Mouse (Mus musculus) limb, embryonic 10.5 days (tissue): Measurements from ENCODE around the gene Ppp1r1b. TPM values are rescaled to one million over a fixed set of nuclear protein-coding genes. Genes with fewer than 3 reads are reported as not detected.

Experiments
- DNase-seq: peaks from one replicate; pipeline ENCODE4 v3.0.0-alpha.2; 2017; ENCODE audit warnings: low spot score
- H3K27ac ChIP-seq: fragments of 300-500 bp; sonication (generic); 2 replicates; pipeline ENCODE4 v1.5.1; 2016; ENCODE audit warnings: mild to moderate bottlenecking
- H3K27me3 ChIP-seq: fragments of 300-500 bp; sonication (generic); 2 replicates; pipeline ENCODE4 v1.6.1; 2016; ENCODE audit warnings: low read depth, mild to moderate bottlenecking; ENCODE audit not compliant: poor library complexity, severe bottlenecking
- H3K36me3 ChIP-seq: fragments of 300-500 bp; sonication (generic); 2 replicates; pipeline ENCODE4 v1.6.1; 2016; ENCODE audit warnings: mild to moderate bottlenecking, moderate library complexity
- H3K4me1 ChIP-seq: fragments of 300-500 bp; sonication (generic); 2 replicates; pipeline ENCODE4 v1.6.1; 2016
- H3K4me3 ChIP-seq: fragments of 300-500 bp; sonication (generic); 2 replicates; pipeline ENCODE4 v1.5.1; 2016; ENCODE audit warnings: mild to moderate bottlenecking, moderate library complexity
- H3K9me3 ChIP-seq: fragments of 300-500 bp; sonication (generic); replicated peaks from 2 replicates; pipeline ENCODE4 v1.6.1; 2016; ENCODE audit warnings: mild to moderate bottlenecking
- WGBS: fragments of 180-500 bp; shearing (Covaris S2); methylation state at CpG from one replicate; pipeline ENCODE4 v1.1.7; 2016; 5-methylcytosine and 5-hydroxymethylcytosine counted together
- polyA plus RNA-seq: library from polyadenylated mRNA; unstranded; fragments of >200 nt; fragmentation: Nextera tagmentation; extraction: Ambion mirVana; gene quantifications from 2 replicates; pipeline ENCODE4 v1.2.1, GENCODE M21; 2016

Gene Ppp1r1b
- polyA plus RNA-seq, 1 experiment from 2014 or later: 0.13 TPM

DNA sequence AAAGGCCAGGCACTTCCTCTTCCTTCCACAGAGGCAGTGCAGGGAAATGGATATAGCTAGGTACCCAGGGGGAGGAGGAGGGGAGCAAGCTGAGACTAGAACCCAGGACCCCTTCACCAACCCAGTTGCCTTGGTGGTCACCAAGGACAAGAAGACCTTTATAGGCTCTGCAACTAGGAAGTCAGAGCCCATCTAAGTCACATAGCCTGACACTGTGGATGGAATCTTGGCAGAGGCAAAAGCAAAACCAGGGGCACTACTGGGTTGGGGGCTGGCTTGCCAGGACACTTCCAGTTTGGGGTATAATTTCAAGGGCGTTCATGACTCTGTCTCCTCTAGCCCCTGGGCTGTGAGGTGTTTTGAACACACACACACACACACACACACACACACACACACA lies 16.8 kb upstream of the Ppp1r1b start:
- Histone ChIP-seq H3K36me3 (no peaks in the 10 kb centered on the region), H3K4me3 (no peak overlapping the region), H3K27me3 (peaks cover 100% of the 10 kb centered on the region), H3K9me3 (no peaks in the 10 kb centered on the region), H3K27ac (no peak overlapping the region), H3K4me1 (peaks cover 32% of the 10 kb centered on the region)
- WGBS: 76% methylated on average over 1 of the region's 1 CpGs
- DNase-seq: no peak

DNA sequence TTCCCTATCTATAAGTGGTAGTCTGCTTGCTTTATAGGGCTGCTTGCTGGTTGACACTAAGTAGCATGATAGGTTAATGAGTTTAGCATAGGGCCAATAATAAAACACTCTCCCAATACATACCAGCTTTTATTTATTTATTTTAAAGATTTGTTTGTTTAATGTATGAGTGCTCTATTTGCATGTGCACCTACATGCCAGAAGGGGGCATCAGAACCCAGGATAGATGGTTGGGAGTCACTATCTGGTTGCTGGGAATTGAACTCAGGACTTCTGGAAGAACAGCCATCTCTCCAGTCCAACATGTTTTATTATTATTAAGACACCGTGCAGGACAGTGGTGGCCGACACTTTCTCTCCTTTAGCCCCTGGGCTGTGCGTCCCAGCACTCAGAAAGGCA lies 16.0 kb upstream of the Ppp1r1b start:
- 87% methylated on average over 3 of the region's 3 CpGs for WGBS
- Histone ChIP-seq H3K36me3 (no peaks in the 10 kb centered on the region), H3K4me1 (peaks cover 26% of the 10 kb centered on the region), H3K9me3 (no peaks in the 10 kb centered on the region), H3K27ac (no peak overlapping the region), H3K27me3 (peaks cover 100% of the 10 kb centered on the region), H3K4me3 (no peak overlapping the region)
- no peak for DNase-seq

- no peak overlapping the region for H3K4me3 ChIP-seq
- DNase-seq: no peak
- H3K9me3 ChIP-seq: no peaks in the 10 kb centered on the region
- H3K4me1 ChIP-seq: peaks cover 20% of the 10 kb centered on the region
- peaks cover 100% of the 10 kb centered on the region for H3K27me3 ChIP-seq
- WGBS: 76% methylated on average over 4 of the region's 4 CpGs
- no peak overlapping the region for H3K27ac ChIP-seq
- no peaks in the 10 kb centered on the region for H3K36me3 ChIP-seq
These were observed 15.4 kb upstream of the Ppp1r1b start for GRCm38 (mm10) chr11:98332841-98333240.

DNA sequence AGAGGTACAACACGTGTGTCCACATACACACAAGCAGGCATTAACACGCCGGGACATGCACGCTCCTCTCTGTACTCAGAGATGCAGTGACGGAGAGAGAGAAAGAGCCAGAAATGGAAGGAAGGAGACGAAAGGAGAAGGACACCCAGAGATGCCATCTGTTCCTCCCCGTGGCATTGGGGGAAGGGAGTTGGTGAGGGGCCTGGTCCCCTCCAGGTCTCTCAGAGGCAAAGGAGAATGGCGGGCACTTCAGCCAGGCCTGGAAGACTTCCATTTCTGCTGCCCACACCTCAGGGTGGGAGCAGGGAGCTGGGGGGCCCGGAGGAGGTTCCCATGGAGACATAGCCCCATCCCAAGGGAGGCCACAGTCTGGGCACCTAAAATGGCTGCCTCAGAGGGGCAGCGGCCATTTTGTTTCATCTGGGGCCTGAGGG lies 14.9 kb upstream of the Ppp1r1b start:
- Histone ChIP-seq H3K27ac (no peak overlapping the region), H3K4me3 (no peak overlapping the region), H3K27me3 (peaks cover 100% of the 10 kb centered on the region), H3K9me3 (no peaks in the 10 kb centered on the region), H3K36me3 (no peaks in the 10 kb centered on the region), H3K4me1 (peaks cover 17% of the 10 kb centered on the region)
- 76% methylated on average over 10 of the region's 10 CpGs for WGBS
- no peak for DNase-seq

GRCm38 (mm10) chr11:98333981-98334741 lies 14.0 kb upstream of the Ppp1r1b start:
- 1% methylated on average over 41 of the region's 41 CpGs for WGBS
- DNase-seq: no peak
- H3K4me3 ChIP-seq: peak overlapping the region; percentile 29

GRCm38 (mm10) chr11:98335250-98335649 lies 13.0 kb upstream of the Ppp1r1b start:
- no peaks in the 10 kb centered on the region for H3K9me3 ChIP-seq
- no peak overlapping the region for H3K4me3 ChIP-seq
- DNase-seq: no peak
- no peaks in the 10 kb centered on the region for H3K36me3 ChIP-seq
- H3K27me3 ChIP-seq: peaks cover 100% of the 10 kb centered on the region
- no peak overlapping the region for H3K27ac ChIP-seq
- WGBS: 8% methylated on average over 9 of the region's 9 CpGs
- peaks cover 28% of the 10 kb centered on the region for H3K4me1 ChIP-seq

More at GRCm38 (mm10) chr11:98333981-98334741, 14.0 kb upstream of the Ppp1r1b start:
- Histone ChIP-seq H3K27me3 (peaks cover 100% of the 10 kb centered on the region), H3K4me1 (peaks cover 20% of the 10 kb centered on the region), H3K36me3 (no peaks in the 10 kb centered on the region), H3K9me3 (no peaks in the 10 kb centered on the region), H3K27ac (no peak overlapping the region)

GRCm38 (mm10) chr11:98336245-98337107 lies 11.7 kb upstream of the Ppp1r1b start:
- peaks cover 28% of the 10 kb centered on the region for H3K4me1 ChIP-seq
- no peak overlapping the region for H3K4me3 ChIP-seq
- no peaks in the 10 kb centered on the region for H3K9me3 ChIP-seq
- H3K27ac ChIP-seq: no peak overlapping the region
- 20% methylated on average over 13 of the region's 13 CpGs for WGBS
- no peak for DNase-seq
- peaks cover 99% of the 10 kb centered on the region for H3K27me3 ChIP-seq
- no peaks in the 10 kb centered on the region for H3K36me3 ChIP-seq

- DNase-seq: no peak
- Histone ChIP-seq H3K4me1 (peaks cover 39% of the 10 kb centered on the region), H3K27ac (no peak overlapping the region), H3K27me3 (peaks cover 98% of the 10 kb centered on the region), H3K36me3 (no peaks in the 10 kb centered on the region), H3K4me3 (peak overlapping the region; percentile 55), H3K9me3 (no peaks in the 10 kb centered on the region)
- 2% methylated on average over 52 of the region's 57 CpGs for WGBS
These were observed 9.7 kb upstream of the Ppp1r1b start for GRCm38 (mm10) chr11:98338507-98338961.

DNA sequence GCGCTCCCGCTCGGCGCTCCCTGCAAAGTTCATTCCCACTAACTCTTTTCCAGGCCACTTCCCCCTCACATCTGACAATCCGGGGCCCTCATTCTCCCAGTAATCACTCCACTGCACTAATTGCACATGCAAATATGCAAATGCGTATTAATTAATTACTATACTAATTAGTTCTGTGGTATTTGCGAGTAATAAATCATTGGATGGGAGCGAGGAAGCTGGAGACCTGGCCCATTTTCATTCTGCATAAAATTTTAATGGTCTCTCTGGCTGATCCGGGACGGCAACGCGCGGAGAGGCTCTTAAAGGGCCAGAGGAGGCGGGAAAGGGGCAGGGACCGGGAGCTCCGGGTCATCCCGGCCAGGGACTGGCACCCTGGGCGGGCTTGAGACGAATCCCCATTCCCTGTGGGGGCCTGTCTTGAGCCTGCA lies 9.1 kb upstream of the Ppp1r1b start:
- H3K36me3 ChIP-seq: no peaks in the 10 kb centered on the region

DNA sequence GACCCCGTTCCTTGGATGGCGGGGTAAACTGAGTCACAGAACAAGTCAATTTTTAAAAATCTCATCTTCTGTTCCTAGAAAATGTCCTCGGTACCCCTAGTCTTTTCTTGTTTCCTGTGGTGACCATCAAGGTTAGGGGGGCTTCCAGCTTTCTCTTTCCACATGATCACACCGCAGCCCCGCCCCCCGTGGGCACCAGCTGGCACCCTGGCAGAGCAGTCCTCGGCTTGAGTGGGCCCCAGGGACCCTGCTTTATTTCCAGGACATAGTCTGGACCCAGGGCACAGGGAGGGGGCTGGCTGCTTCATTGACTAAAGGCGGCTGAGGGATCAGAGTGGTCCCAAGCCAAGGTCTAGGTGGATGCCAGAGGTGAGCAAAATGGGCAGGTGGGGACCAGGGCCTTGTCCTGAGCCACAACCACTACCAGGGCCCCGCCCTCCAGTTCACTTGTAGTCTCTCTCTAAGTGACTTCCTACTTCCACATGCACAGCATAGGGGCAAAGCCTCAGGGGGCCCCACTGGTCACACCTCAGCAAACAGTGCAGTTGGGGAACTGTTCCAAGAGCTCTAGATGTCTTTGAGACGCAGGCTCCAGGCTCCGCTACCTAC lies 8.4 kb upstream of the Ppp1r1b start:
- Histone ChIP-seq H3K27me3 (peaks cover 97% of the 10 kb centered on the region), H3K4me3 (no peak overlapping the region), H3K9me3 (no peaks in the 10 kb centered on the region), H3K4me1 (peaks cover 29% of the 10 kb centered on the region), H3K36me3 (no peaks in the 10 kb centered on the region), H3K27ac (no peak overlapping the region)
- DNase-seq: no peak
- 4% methylated on average over 11 of the region's 11 CpGs for WGBS

More for the DNA sequence above, 9.1 kb upstream of the Ppp1r1b start:
- no peak overlapping the region for H3K27ac ChIP-seq
- H3K27me3 ChIP-seq: peaks cover 98% of the 10 kb centered on the region
- H3K4me3 ChIP-seq: peak overlapping the region; percentile 55
- peaks cover 35% of the 10 kb centered on the region for H3K4me1 ChIP-seq
- under 1% methylated on average over 19 of the region's 19 CpGs for WGBS
- no peak for DNase-seq
- no peaks in the 10 kb centered on the region for H3K9me3 ChIP-seq

GRCm38 (mm10) chr11:98340597-98340996 lies 7.6 kb upstream of the Ppp1r1b start:
- no peak for DNase-seq
- peaks cover 97% of the 10 kb centered on the region for H3K27me3 ChIP-seq
- WGBS: 11% methylated on average over 4 of the region's 4 CpGs
- no peaks in the 10 kb centered on the region for H3K9me3 ChIP-seq
- H3K4me3 ChIP-seq: no peak overlapping the region
- no peak overlapping the region for H3K27ac ChIP-seq
- H3K36me3 ChIP-seq: no peaks in the 10 kb centered on the region
- peaks cover 29% of the 10 kb centered on the region for H3K4me1 ChIP-seq

DNA sequence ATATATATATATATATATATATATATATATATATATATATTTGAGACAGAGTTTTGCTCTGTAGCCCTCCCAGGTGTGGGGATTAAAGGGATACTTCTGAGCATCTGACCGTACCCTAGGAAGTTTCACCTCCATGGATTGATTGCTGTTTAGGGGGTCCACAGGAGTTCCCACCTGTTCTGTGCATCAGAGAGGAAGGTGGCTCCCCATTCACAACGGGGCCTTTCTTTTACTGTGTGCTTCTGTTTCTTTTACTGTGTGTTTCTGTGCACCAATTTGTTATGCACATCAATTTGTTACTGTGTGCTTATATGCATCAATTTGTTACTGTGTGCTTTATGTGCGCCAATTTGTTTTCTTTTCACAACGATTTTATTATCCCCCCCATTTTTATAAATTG lies 7.0 kb upstream of the Ppp1r1b start:
- no peaks in the 10 kb centered on the region for H3K9me3 ChIP-seq
- DNase-seq: no peak
- no peaks in the 10 kb centered on the region for H3K36me3 ChIP-seq
- H3K4me3 ChIP-seq: no peak overlapping the region
- H3K27ac ChIP-seq: no peak overlapping the region
- WGBS: 62% methylated on average over 4 of the region's 4 CpGs
- peaks cover 29% of the 10 kb centered on the region for H3K4me1 ChIP-seq
- H3K27me3 ChIP-seq: peaks cover 97% of the 10 kb centered on the region
